Comparison of ENCODE assay signal across 8 mouse cellular contexts in genomic region chr10:80156002-80156751, GRCm38 (mm10). TPM values are rescaled to one million over a fixed set of nuclear protein-coding genes. Genes with fewer than 3 reads are reported as not detected.
DNase-seq lines count a peak whose midpoint lies in the region; ATAC-seq and TF ChIP-seq lines count a peak whose summit lies in the region.

No protein-coding gene starts in this region.

- H3K4me1 ChIP-seq in liver, embryonic 13.5 days (replicated peaks), result peaks cover 95% of the 10 kb centered on the region
- peaks cover 89% of the 10 kb centered on the region for H3K4me1 ChIP-seq in embryonic facial prominence, embryonic 13.5 days
- peaks cover 30% of the 10 kb centered on the region for H3K4me1 ChIP-seq in hindbrain, postnatal 0 days (ENCODE audit: insufficient read depth, low read length)
- H3K4me1 ChIP-seq in neural tube, embryonic 13.5 days (replicated peaks), result peaks cover 92% of the 10 kb centered on the region

- peaks cover 65% of the 10 kb centered on the region for H3K36me3 ChIP-seq in liver, embryonic 13.5 days
- H3K36me3 ChIP-seq in embryonic facial prominence, embryonic 13.5 days, result peaks cover 65% of the 10 kb centered on the region
- peaks cover 40% of the 10 kb centered on the region for H3K36me3 ChIP-seq in hindbrain, postnatal 0 days (ENCODE audit: insufficient read depth, low read length)
- H3K36me3 ChIP-seq in neural tube, embryonic 13.5 days, result peaks cover 68% of the 10 kb centered on the region

- no peaks in the 10 kb centered on the region for H3K9me3 ChIP-seq in liver, embryonic 13.5 days (replicated peaks)
- no peaks in the 10 kb centered on the region for H3K9me3 ChIP-seq in embryonic facial prominence, embryonic 13.5 days
- H3K9me3 ChIP-seq in hindbrain, postnatal 0 days (ENCODE audit: low read length), result no peaks in the 10 kb centered on the region
- H3K9me3 ChIP-seq in neural tube, embryonic 13.5 days, result no peaks in the 10 kb centered on the region

- no peak for DNase-seq in liver, embryonic 13.5 days
- DNase-seq in liver, result no peak
- DNase-seq in hindbrain, postnatal 0 days (ENCODE audit: low spot score), result no peak
- DNase-seq in urinary bladder, postnatal 36 days (ENCODE audit: low spot score in 2 of 2), result no peak
- no peak for DNase-seq in adrenal gland, postnatal 10 days

- peak overlapping the region; percentile 15; the same call in 1 of the 2 replicates for H3K9ac ChIP-seq in liver, embryonic 13.5 days
- peak overlapping the region; percentile 37; the same call in 1 of the 2 replicates for H3K9ac ChIP-seq in embryonic facial prominence, embryonic 13.5 days
- no peak overlapping the region; the same call in 1 of the 2 replicates for H3K9ac ChIP-seq in hindbrain, postnatal 0 days (replicated peaks; ENCODE audit: low read length)
- peak overlapping the region; percentile 65; the same call in 1 of the 2 replicates for H3K9ac ChIP-seq in neural tube, embryonic 13.5 days

- H3K4me2 ChIP-seq in liver, embryonic 13.5 days, result no peak overlapping the region
- H3K4me2 ChIP-seq in embryonic facial prominence, embryonic 13.5 days, result no peak overlapping the region
- no peak overlapping the region for H3K4me2 ChIP-seq in hindbrain, postnatal 0 days (ENCODE audit: low read depth, low read length)
- no peak overlapping the region for H3K4me2 ChIP-seq in neural tube, embryonic 13.5 days

- no peak overlapping the region for H3K4me3 ChIP-seq in liver, embryonic 13.5 days (replicated peaks)
- no peak overlapping the region for H3K4me3 ChIP-seq in embryonic facial prominence, embryonic 13.5 days
- H3K4me3 ChIP-seq in hindbrain, postnatal 0 days (ENCODE audit: low read length), result no peak overlapping the region
- no peak overlapping the region for H3K4me3 ChIP-seq in neural tube, embryonic 13.5 days

- WGBS in liver, embryonic 13.5 days (ENCODE audit: insufficient replicate concordance), result 77% methylated on average over 29 of the region's 29 CpGs
- WGBS in embryonic facial prominence, embryonic 13.5 days, result 79% methylated on average over 29 of the region's 29 CpGs
- 79% methylated on average over 29 of the region's 29 CpGs for WGBS in hindbrain, postnatal 0 days
- WGBS in neural tube, embryonic 13.5 days, result 82% methylated on average over 29 of the region's 29 CpGs

- peak overlapping the region; percentile 37 for H3K27ac ChIP-seq in liver, embryonic 13.5 days
- H3K27ac ChIP-seq in embryonic facial prominence, embryonic 13.5 days, result peak overlapping the region; percentile 35
- H3K27ac ChIP-seq in hindbrain, postnatal 0 days, result peak overlapping the region; percentile 96
- peak overlapping the region; percentile 93 for H3K27ac ChIP-seq in neural tube, embryonic 13.5 days (replicated peaks)

- no peak for TF ChIP-seq CTCF in hindbrain, postnatal 0 days (IDR thresholded peaks at IDR 0.05; ENCODE audit: low read depth)

- H3K27me3 ChIP-seq in liver, embryonic 13.5 days, result no peaks in the 10 kb centered on the region
- H3K27me3 ChIP-seq in embryonic facial prominence, embryonic 13.5 days, result no peaks in the 10 kb centered on the region
- H3K27me3 ChIP-seq in hindbrain, postnatal 0 days (ENCODE audit: insufficient read depth, low read length), result no peaks in the 10 kb centered on the region
- H3K27me3 ChIP-seq in neural tube, embryonic 13.5 days, result no peaks in the 10 kb centered on the region

- ATAC-seq in liver, embryonic 13.5 days (ENCODE audit: low read depth), result no peak
- ATAC-seq in embryonic facial prominence, embryonic 13.5 days (ENCODE audit: insufficient number of reproducible peaks, insufficient read depth, low FRiP score, low TSS enrichment, low read depth), result no peak
- no peak for ATAC-seq in hindbrain, postnatal 0 days
- ATAC-seq in neural tube, embryonic 13.5 days (ENCODE audit: low read depth), result no peak
- no peak for ATAC-seq in frontal cortex, adult (ENCODE audit: low TSS enrichment)

RNA-seq across cellular contexts. Expression of gene Midn, which starts 8.1 kb away (rescaled TPM):
- 3.0 and 3.3 TPM in 2 replicates for polyA plus RNA-seq in liver, embryonic 13.5 days (2015; fragmentation: Nextera tagmentation; extraction: Ambion mirVana)
- polyA plus RNA-seq in embryonic facial prominence, embryonic 13.5 days (2015; fragmentation: Nextera tagmentation; extraction: Ambion mirVana), result 21.2 and 25.7 TPM in 2 replicates
- total RNA-seq in hindbrain, postnatal 0 days (2014; rRNA removed), result 146 and 172 TPM in 2 replicates
- 14.7 and 15.8 TPM in 2 replicates for polyA plus RNA-seq in hindbrain, postnatal 0 days (2015; fragmentation: Nextera tagmentation; extraction: Ambion mirVana)
- 31.0 and 35.8 TPM in 2 replicates for polyA plus RNA-seq in neural tube, embryonic 13.5 days (2015; fragmentation: Nextera tagmentation; extraction: Ambion mirVana)
- total RNA-seq in adrenal gland, postnatal 10 days (2021), result 100 to 1,000 TPM; 106 to 127 TPM

RNA-seq across cellular contexts. Expression of gene Cirbp, which starts 9.6 kb away (rescaled TPM):
- 19.5 and 21.9 TPM in 2 replicates for polyA plus RNA-seq in liver, embryonic 13.5 days (2015; fragmentation: Nextera tagmentation; extraction: Ambion mirVana)
- polyA plus RNA-seq in embryonic facial prominence, embryonic 13.5 days (2015; fragmentation: Nextera tagmentation; extraction: Ambion mirVana), result 142 and 162 TPM in 2 replicates
- 257 and 261 TPM in 2 replicates for total RNA-seq in hindbrain, postnatal 0 days (2014; rRNA removed)
- 730 and 732 TPM in 2 replicates for polyA plus RNA-seq in hindbrain, postnatal 0 days (2015; fragmentation: Nextera tagmentation; extraction: Ambion mirVana)
- polyA plus RNA-seq in neural tube, embryonic 13.5 days (2015; fragmentation: Nextera tagmentation; extraction: Ambion mirVana), result 325 and 351 TPM in 2 replicates
- total RNA-seq in adrenal gland, postnatal 10 days (2021), result 100 to 1,000 TPM; 102 to 168 TPM

RNA-seq across cellular contexts. Expression of gene Cbarp, which starts 15.5 kb away (rescaled TPM):
- polyA plus RNA-seq in liver, embryonic 13.5 days (2015; fragmentation: Nextera tagmentation; extraction: Ambion mirVana), result 0.54 and 0.69 TPM in 2 replicates
- 6.8 and 9.8 TPM in 2 replicates for polyA plus RNA-seq in embryonic facial prominence, embryonic 13.5 days (2015; fragmentation: Nextera tagmentation; extraction: Ambion mirVana)
- total RNA-seq in hindbrain, postnatal 0 days (2014; rRNA removed), result 270 and 288 TPM in 2 replicates
- 95.5 and 106 TPM in 2 replicates for polyA plus RNA-seq in hindbrain, postnatal 0 days (2015; fragmentation: Nextera tagmentation; extraction: Ambion mirVana)
- polyA plus RNA-seq in neural tube, embryonic 13.5 days (2015; fragmentation: Nextera tagmentation; extraction: Ambion mirVana), result 53.9 and 55.1 TPM in 2 replicates
- 10 to 100 TPM; 41.6 to 65.6 TPM for total RNA-seq in adrenal gland, postnatal 10 days (2021)

RNA-seq across cellular contexts. Expression of gene 1600002K03Rik, which starts 16.6 kb away (rescaled TPM):
- 14.8 and 15.1 TPM in 2 replicates for polyA plus RNA-seq in liver, embryonic 13.5 days (2015; fragmentation: Nextera tagmentation; extraction: Ambion mirVana)
- 11.0 and 11.6 TPM in 2 replicates for polyA plus RNA-seq in embryonic facial prominence, embryonic 13.5 days (2015; fragmentation: Nextera tagmentation; extraction: Ambion mirVana)
- total RNA-seq in hindbrain, postnatal 0 days (2014; rRNA removed), result 2.6 and 3.2 TPM in 2 replicates
- 4.3 and 4.4 TPM in 2 replicates for polyA plus RNA-seq in hindbrain, postnatal 0 days (2015; fragmentation: Nextera tagmentation; extraction: Ambion mirVana)
- polyA plus RNA-seq in neural tube, embryonic 13.5 days (2015; fragmentation: Nextera tagmentation; extraction: Ambion mirVana), result 11.4 and 16.3 TPM in 2 replicates
- total RNA-seq in adrenal gland, postnatal 10 days (2021), result 1 to 10 TPM; 6.4 to 7.7 TPM

RNA-seq across cellular contexts. Expression of gene Atp5d, which starts 17.7 kb away (rescaled TPM):
- polyA plus RNA-seq in liver, embryonic 13.5 days (2015; fragmentation: Nextera tagmentation; extraction: Ambion mirVana), result 358 and 362 TPM in 2 replicates
- 491 and 513 TPM in 2 replicates for polyA plus RNA-seq in embryonic facial prominence, embryonic 13.5 days (2015; fragmentation: Nextera tagmentation; extraction: Ambion mirVana)
- total RNA-seq in hindbrain, postnatal 0 days (2014; rRNA removed), result 273 and 303 TPM in 2 replicates
- polyA plus RNA-seq in hindbrain, postnatal 0 days (2015; fragmentation: Nextera tagmentation; extraction: Ambion mirVana), result 733 and 736 TPM in 2 replicates
- polyA plus RNA-seq in neural tube, embryonic 13.5 days (2015; fragmentation: Nextera tagmentation; extraction: Ambion mirVana), result 467 and 481 TPM in 2 replicates
- 100 to 1,000 TPM; 982 to 996 TPM for total RNA-seq in adrenal gland, postnatal 10 days (2021)

Comparison
In these comparisons a context has a peak if more than half of its experiments do, and no peak if none do; other contexts are left out.
1. H3K27ac ChIP-seq: peak in every context shown above with its lines; median percentile 96 in hindbrain, postnatal 0 days; 93 in neural tube, embryonic 13.5 days; 37 in liver, embryonic 13.5 days; 35 in embryonic facial prominence, embryonic 13.5 days.